Mouse (Mus musculus) cerebellum, postnatal 10 days (tissue): ENCODE results near the gene Tcf23.
A peak's percentile ranks its signal among the peaks of the same experiment; 100 is the strongest.
"Not testable (repeated sequence)": the region's sequence is repeated elsewhere in the genome, so short reads cannot be mapped to it uniquely, and the experiment has no call there.

Experiments used
- DNase-seq, 2 experiments: peaks; one replicate each; pipeline ENCODE4 v3.0.0; 2021; ENCODE audit warnings: mixed read lengths in 2 of 2

Tcf23 gene

GRCm38 (mm10) chr5:31000122-31000521 lies 31.7 kb downstream of the Tcf23 start:
- no peak for DNase-seq

- DNase-seq: no peak
Observed at GRCm38 (mm10) chr5:31000993-31001392, 32.5 kb downstream of the Tcf23 start.

GRCm38 (mm10) chr5:31001560-31001959 lies 33.1 kb downstream of the Tcf23 start:
- peak in 1 of 2 experiments; percentile 11 for DNase-seq

GRCm38 (mm10) chr5:31004184-31004583 lies 35.7 kb downstream of the Tcf23 start:
- DNase-seq: peak; percentile 95 to 98

GRCm38 (mm10) chr5:31012737-31013136 lies 44.3 kb downstream of the Tcf23 start:
- no peak for DNase-seq

GRCm38 (mm10) chr5:31015913-31016312 lies 47.5 kb downstream of the Tcf23 start:
- DNase-seq: no peak

GRCm38 (mm10) chr5:31021790-31022189 lies 53.3 kb downstream of the Tcf23 start:
- DNase-seq: not testable (repeated sequence)

- no peak for DNase-seq
Observed at GRCm38 (mm10) chr5:31022690-31023089, 54.2 kb downstream of the Tcf23 start.

- no peak for DNase-seq
Observed at GRCm38 (mm10) chr5:31023254-31023653, 54.8 kb downstream of the Tcf23 start.

- DNase-seq: no peak
Observed at GRCm38 (mm10) chr5:31024641-31025040, 56.2 kb downstream of the Tcf23 start.
